Mouse (Mus musculus) liver, adult 2 months (tissue): ENCODE measurements around the gene Crxos. TPM values are rescaled to one million over a fixed set of nuclear protein-coding genes. Genes with fewer than 3 reads are reported as not detected.

Experiments used
- DNase-seq: peaks from one replicate; pipeline ENCODE4 v3.0.0-alpha.2; 2011; ENCODE audit warnings: low read depth, low spot score; ENCODE audit errors: extremely low read depth
- H3K27ac ChIP-seq: fragments of 200-500 bp; replicated peaks from 2 replicates; pipeline ENCODE4 v1.5.1; 2012; ENCODE audit warnings: low read depth, mild to moderate bottlenecking, control low read depth, inconsistent platforms, low read length; ENCODE audit not compliant: insufficient read depth
- H3K27me3 ChIP-seq: fragments of 200-500 bp; 2 replicates; pipeline ENCODE4 v1.6.1; 2012; ENCODE audit warnings: mild to moderate bottlenecking, moderate library complexity, low read length, inconsistent platforms; ENCODE audit not compliant: control insufficient read depth, insufficient read depth
- H3K36me3 ChIP-seq: fragments of 200-500 bp; 2 replicates; pipeline ENCODE4 v1.6.1; 2012; ENCODE audit warnings: low read length, inconsistent platforms; ENCODE audit not compliant: control insufficient read depth, insufficient read depth
- H3K4me1 ChIP-seq: fragments of 200-500 bp; 2 replicates; pipeline ENCODE4 v1.6.1; 2011; ENCODE audit warnings: low read length; ENCODE audit not compliant: control insufficient read depth, insufficient read depth
- H3K4me3 ChIP-seq: fragments of 200-500 bp; 2 replicates; pipeline ENCODE4 v1.5.1; 2011; ENCODE audit warnings: low read depth, mild to moderate bottlenecking, control low read depth, low read length, moderate library complexity; ENCODE audit not compliant: insufficient read depth
- H3K79me2 ChIP-seq: fragments of 200-500 bp; 2 replicates; pipeline ENCODE4 v1.6.1; 2012; ENCODE audit warnings: inconsistent platforms, mild to moderate bottlenecking, low read length, moderate library complexity; ENCODE audit not compliant: control insufficient read depth, insufficient read depth
- H3K9ac ChIP-seq: fragments of 200-500 bp; 2 replicates; pipeline ENCODE4 v1.6.1; 2012; ENCODE audit warnings: low read depth, mild to moderate bottlenecking, control low read depth, inconsistent platforms, low read length
- CTCF ChIP-seq: fragments of 200-500 bp; IDR thresholded peaks from 2 replicates; pipeline ENCODE4 v1.5.1; 2011; ENCODE audit warnings: low read depth, low read length, control low read depth
- POLR2A ChIP-seq: fragments of 200-500 bp; IDR thresholded peaks from 2 replicates; pipeline ENCODE4 v1.6.1; 2011; ENCODE audit warnings: low read length, control low read depth; ENCODE audit not compliant: insufficient read depth; ENCODE audit errors: extremely low read depth
- WGBS: fragments of 180-500 bp; shearing (Covaris S2); methylation state at CpG from one replicate; pipeline ENCODE4 v1.1.7; 2018; 5-methylcytosine and 5-hydroxymethylcytosine counted together
- polyA plus RNA-seq: library from polyadenylated mRNA; depleted of rRNA; stranded (reverse); fragments of >200 nt; gene quantifications from 2 replicates; pipeline ENCODE4 v1.2.3, GENCODE M21; 2012
- total RNA-seq: library from RNA; depleted of rRNA; stranded (reverse); fragments of >200 nt; gene quantifications from 2 replicates; pipeline ENCODE4 v1.2.3, GENCODE M21; 2014

The Crxos gene
- total and polyA plus RNA-seq, 2 experiments: not detected

GRCm38 (mm10) chr7:15938621-15939020 is 56.2 kb downstream of the Crxos start:
- Histone ChIP-seq H3K4me3 (no peak overlapping the region), H3K27me3 (no peaks in the 10 kb centered on the region), H3K9ac (no peak overlapping the region), H3K27ac (no peak overlapping the region), H3K79me2 (no peaks in the 10 kb centered on the region), H3K36me3 (peaks cover 24% of the 10 kb centered on the region), H3K4me1 (peaks cover 2% of the 10 kb centered on the region; the same call in 1 of the 2 replicates)
- TF ChIP-seq CTCF (no peak), POLR2A (no peak)
- WGBS: 93% methylated on average over 3 of the region's 3 CpGs
- DNase-seq: no peak

- DNase-seq: no peak
- H3K36me3 ChIP-seq: peaks cover 9% of the 10 kb centered on the region
These were observed 61.9 kb downstream of the Crxos start for GRCm38 (mm10) chr7:15944311-15944710.

GRCm38 (mm10) chr7:15945211-15945610 is 62.8 kb downstream of the Crxos start:
- H3K27ac ChIP-seq: no peak overlapping the region; the same call in 1 of the 2 replicates
- no peaks in the 10 kb centered on the region for H3K79me2 ChIP-seq
- H3K4me1 ChIP-seq: peaks cover 9% of the 10 kb centered on the region
- 2% methylated on average over 8 of the region's 8 CpGs for WGBS
- DNase-seq: no peak
- TF ChIP-seq POLR2A (no peak), CTCF (no peak)
- peak overlapping the region; percentile 92 for H3K9ac ChIP-seq
- peak overlapping the region; percentile 86 for H3K4me3 ChIP-seq
- H3K27me3 ChIP-seq: no peaks in the 10 kb centered on the region
- H3K36me3 ChIP-seq: peaks cover 9% of the 10 kb centered on the region

More at GRCm38 (mm10) chr7:15944311-15944710, 61.9 kb downstream of the Crxos start:
- no peak overlapping the region for H3K9ac ChIP-seq
- H3K27me3 ChIP-seq: no peaks in the 10 kb centered on the region
- TF ChIP-seq POLR2A: no peak
- no peak for TF ChIP-seq CTCF
- no peak overlapping the region for H3K4me3 ChIP-seq
- peaks cover 9% of the 10 kb centered on the region for H3K4me1 ChIP-seq
- 100% methylated on average over 1 of the region's 1 CpGs for WGBS
- no peak overlapping the region for H3K27ac ChIP-seq
- no peaks in the 10 kb centered on the region for H3K79me2 ChIP-seq

- Histone ChIP-seq H3K36me3 (peaks cover 7% of the 10 kb centered on the region), H3K27me3 (no peaks in the 10 kb centered on the region), H3K4me1 (peaks cover 9% of the 10 kb centered on the region), H3K9ac (peak within 1 kb of the TSS; percentile 92), H3K4me3 (peak within 1 kb of the TSS; percentile 86), H3K27ac (peak within 1 kb of the TSS; percentile 96), H3K79me2 (no peaks in the 10 kb centered on the region)
- TF ChIP-seq CTCF (no peak), POLR2A (no peak)
- DNase-seq: peak; percentile 95
- 2% methylated on average over 59 of the region's 59 CpGs for WGBS
These were observed 63.5 kb downstream of the Crxos start, which contains the start of gene Nop53 for GRCm38 (mm10) chr7:15945721-15946536. TSS of gene Nop53 (minus strand) at chr7:15946074.

- Histone ChIP-seq H3K79me2 (no peaks in the 10 kb centered on the region), H3K4me1 (peaks cover 9% of the 10 kb centered on the region), H3K27ac (0 out of 2 replicates have a peak overlapping the region, but pooled peaks have one; percentile 28), H3K36me3 (peaks cover 4% of the 10 kb centered on the region), H3K27me3 (no peaks in the 10 kb centered on the region), H3K4me3 (no peak overlapping the region), H3K9ac (no peak overlapping the region)
- DNase-seq: no peak
- WGBS: 53% methylated on average over 4 of the region's 4 CpGs
- TF ChIP-seq CTCF (no peak), POLR2A (no peak)
These were observed 65.3 kb downstream of the Crxos start for GRCm38 (mm10) chr7:15947653-15948260.
